Mouse (Mus musculus): ENCODE measurements around the gene Bcl9. TPM values are rescaled to one million over a fixed set of nuclear protein-coding genes. Genes with fewer than 3 reads are reported as not detected.

Gene Bcl9
- polyA plus RNA-seq, 1 experiment from 2014 or later: 31.4 TPM

DNA sequence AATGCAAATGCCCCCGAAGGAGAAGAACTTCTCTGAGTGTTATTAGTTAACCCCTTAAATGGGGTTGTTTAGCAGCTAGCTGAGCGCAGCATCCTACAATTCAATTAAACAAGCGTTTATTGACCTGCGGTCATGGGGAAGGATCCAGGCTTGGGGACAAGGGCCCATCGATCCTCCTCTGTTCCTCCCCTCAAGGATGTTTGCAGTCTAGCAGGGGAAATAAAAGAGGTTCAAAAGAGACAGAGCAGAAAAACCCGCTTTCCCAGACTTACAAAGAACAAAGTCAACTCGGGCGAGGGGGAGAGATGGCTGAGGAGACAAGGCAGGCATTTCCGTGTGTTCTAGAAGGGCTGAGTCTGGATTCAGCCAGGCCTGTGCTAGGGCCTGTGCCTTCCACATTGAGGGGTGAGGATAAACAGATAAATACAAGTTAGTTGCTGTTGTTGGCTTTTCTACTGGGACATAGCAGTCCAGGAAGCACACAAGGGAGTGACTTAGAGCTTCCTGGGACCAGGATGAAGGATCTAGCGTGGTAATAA lies 55.0 kb downstream of the Bcl9 start:
- Histone ChIP-seq H3K9ac (ENCODE audit: low read length) (no peak overlapping the region), H3K9me3 (replicated peaks; ENCODE audit: control insufficient read depth, low read length) (no peaks in the 10 kb centered on the region), H3K4me3 (ENCODE audit: low read length) (no peak overlapping the region), H3K36me3 (ENCODE audit: control insufficient read depth, insufficient read depth) (no peaks in the 10 kb centered on the region), H3K27me3 (ENCODE audit: control insufficient read depth, insufficient read depth, low read length) (no peaks in the 10 kb centered on the region), H3K4me1 (ENCODE audit: control insufficient read depth, insufficient read depth, low read length) (peaks cover 5% of the 10 kb centered on the region), H3K27ac (ENCODE audit: low read length) (no peak overlapping the region), H3K4me2 (ENCODE audit: low read depth, low read length) (no peak overlapping the region)
- no peak for ATAC-seq (replicated peaks; ENCODE audit: extremely low read depth, insufficient read depth, low FRiP score)
- WGBS: 79% methylated on average over 10 of the region's 10 CpGs

DNA sequence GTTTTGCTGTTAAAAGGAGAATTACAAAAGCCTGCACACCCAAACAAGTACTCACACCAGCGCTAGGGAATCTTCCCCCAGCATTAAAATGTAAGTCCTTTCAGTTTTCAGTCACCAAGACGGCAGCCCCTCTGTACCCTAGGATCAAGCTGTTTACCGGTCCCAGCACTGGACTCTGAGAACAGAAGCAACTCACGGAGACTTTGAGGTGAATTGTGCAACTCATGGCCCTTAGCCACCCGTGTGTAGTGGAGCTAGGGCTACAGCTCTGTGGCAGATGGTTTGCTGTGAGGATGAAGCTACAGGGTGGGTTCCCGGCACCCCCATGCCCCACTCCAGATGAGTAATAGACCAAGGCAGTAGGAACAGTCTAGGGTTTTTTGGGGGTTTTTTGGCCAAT lies 55.9 kb downstream of the Bcl9 start:
- no peaks in the 10 kb centered on the region for H3K36me3 ChIP-seq (ENCODE audit: control insufficient read depth, insufficient read depth)
- WGBS: 73% methylated on average over 6 of the region's 6 CpGs
- no peak for ATAC-seq (replicated peaks; ENCODE audit: extremely low read depth, insufficient read depth, low FRiP score)
- H3K4me3 ChIP-seq (ENCODE audit: low read length): no peak overlapping the region
- H3K27ac ChIP-seq (ENCODE audit: low read length): no peak overlapping the region
- no peak overlapping the region for H3K9ac ChIP-seq (ENCODE audit: low read length)
- H3K4me1 ChIP-seq (ENCODE audit: control insufficient read depth, insufficient read depth, low read length): peaks cover 10% of the 10 kb centered on the region
- no peaks in the 10 kb centered on the region for H3K27me3 ChIP-seq (ENCODE audit: control insufficient read depth, insufficient read depth, low read length)
- H3K9me3 ChIP-seq (replicated peaks; ENCODE audit: control insufficient read depth, low read length): no peaks in the 10 kb centered on the region
- H3K4me2 ChIP-seq (ENCODE audit: low read depth, low read length): no peak overlapping the region

DNA sequence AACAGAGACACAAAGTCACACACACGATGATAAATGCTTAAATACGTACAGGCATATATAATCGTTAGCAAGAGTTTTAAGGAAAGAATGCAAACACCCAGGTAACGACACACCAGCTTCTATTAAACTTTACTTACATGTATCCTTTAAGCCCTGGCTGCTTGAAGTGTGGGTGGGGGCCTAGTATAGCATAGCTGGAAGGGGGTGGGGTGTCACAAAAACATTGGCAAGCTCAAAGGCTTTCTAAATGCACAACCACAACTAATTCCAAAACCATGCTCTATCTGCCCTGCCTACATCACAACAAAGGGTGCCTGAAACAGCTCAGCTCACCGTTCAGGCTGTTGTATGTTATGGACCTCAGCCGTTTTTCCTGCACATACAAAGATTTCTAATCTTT lies 57.9 kb downstream of the Bcl9 start:
- ATAC-seq (replicated peaks; ENCODE audit: extremely low read depth, insufficient read depth, low FRiP score): no peak
- H3K9ac ChIP-seq (ENCODE audit: low read length): no peak overlapping the region
- 91% methylated on average over 6 of the region's 6 CpGs for WGBS
- peaks cover 20% of the 10 kb centered on the region for H3K4me1 ChIP-seq (ENCODE audit: control insufficient read depth, insufficient read depth, low read length)
- no peak overlapping the region for H3K4me2 ChIP-seq (ENCODE audit: low read depth, low read length)
- H3K27me3 ChIP-seq (ENCODE audit: control insufficient read depth, insufficient read depth, low read length): no peaks in the 10 kb centered on the region
- H3K27ac ChIP-seq (ENCODE audit: low read length): no peak overlapping the region
- H3K4me3 ChIP-seq (ENCODE audit: low read length): no peak overlapping the region
- H3K9me3 ChIP-seq (replicated peaks; ENCODE audit: control insufficient read depth, low read length): no peaks in the 10 kb centered on the region
- no peaks in the 10 kb centered on the region for H3K36me3 ChIP-seq (ENCODE audit: control insufficient read depth, insufficient read depth)

DNA sequence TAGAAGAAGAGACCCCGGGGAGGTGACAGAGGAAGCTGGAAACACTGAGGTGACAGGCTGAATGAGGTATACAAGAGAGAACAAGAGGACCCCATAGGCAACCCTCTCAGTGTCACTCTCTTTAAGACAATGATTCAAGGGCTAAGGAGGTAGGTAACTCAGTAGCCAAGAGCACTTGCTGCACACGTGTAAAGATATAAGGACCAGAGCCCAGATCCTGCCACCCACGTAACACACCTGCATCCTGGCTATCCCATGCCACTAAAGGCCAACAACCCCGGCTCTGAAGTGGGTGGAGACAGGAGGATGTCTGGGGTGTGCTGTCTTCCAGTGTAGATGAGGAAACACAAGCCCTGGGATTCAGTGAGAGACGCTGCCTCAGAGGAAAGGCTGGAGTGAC lies 58.4 kb downstream of the Bcl9 start:
- H3K9me3 ChIP-seq (replicated peaks; ENCODE audit: control insufficient read depth, low read length): no peaks in the 10 kb centered on the region
- no peaks in the 10 kb centered on the region for H3K27me3 ChIP-seq (ENCODE audit: control insufficient read depth, insufficient read depth, low read length)
- ATAC-seq (replicated peaks; ENCODE audit: extremely low read depth, insufficient read depth, low FRiP score): no peak
- H3K36me3 ChIP-seq (ENCODE audit: control insufficient read depth, insufficient read depth): no peaks in the 10 kb centered on the region
- no peak overlapping the region for H3K4me3 ChIP-seq (ENCODE audit: low read length)
- no peak overlapping the region for H3K27ac ChIP-seq (ENCODE audit: low read length)
- no peak overlapping the region for H3K9ac ChIP-seq (ENCODE audit: low read length)
- WGBS: 81% methylated on average over 5 of the region's 5 CpGs
- peaks cover 20% of the 10 kb centered on the region for H3K4me1 ChIP-seq (ENCODE audit: control insufficient read depth, insufficient read depth, low read length)
- H3K4me2 ChIP-seq (ENCODE audit: low read depth, low read length): no peak overlapping the region

DNA sequence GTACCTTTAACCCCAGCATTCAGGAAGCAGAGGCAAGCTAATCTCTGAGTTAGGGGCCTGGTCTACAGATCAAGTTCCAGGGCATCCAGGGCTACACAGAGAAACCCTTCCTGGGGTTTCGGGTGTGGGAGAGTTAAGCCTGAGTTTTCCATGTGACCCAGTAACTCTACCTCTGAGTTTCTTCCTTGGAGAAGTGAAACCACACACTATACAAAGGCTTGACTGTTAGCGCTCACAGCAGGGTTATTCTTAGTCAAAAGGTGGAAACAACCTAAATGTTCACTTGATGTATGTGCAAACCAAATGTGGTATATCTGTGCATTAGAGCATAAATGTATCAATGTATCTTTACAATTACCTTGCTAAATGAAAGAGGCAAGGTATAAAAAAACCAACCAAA lies 59.2 kb downstream of the Bcl9 start:
- Histone ChIP-seq H3K4me3 (ENCODE audit: low read length) (no peak overlapping the region), H3K27me3 (ENCODE audit: control insufficient read depth, insufficient read depth, low read length) (no peaks in the 10 kb centered on the region), H3K36me3 (ENCODE audit: control insufficient read depth, insufficient read depth) (no peaks in the 10 kb centered on the region), H3K4me2 (ENCODE audit: low read depth, low read length) (no peak overlapping the region), H3K4me1 (ENCODE audit: control insufficient read depth, insufficient read depth, low read length) (peaks cover 20% of the 10 kb centered on the region), H3K9ac (ENCODE audit: low read length) (no peak overlapping the region), H3K27ac (ENCODE audit: low read length) (no peak overlapping the region), H3K9me3 (replicated peaks; ENCODE audit: control insufficient read depth, low read length) (no peaks in the 10 kb centered on the region)
- ATAC-seq (replicated peaks; ENCODE audit: extremely low read depth, insufficient read depth, low FRiP score): no peak
- WGBS: 81% methylated on average over 2 of the region's 2 CpGs

DNA sequence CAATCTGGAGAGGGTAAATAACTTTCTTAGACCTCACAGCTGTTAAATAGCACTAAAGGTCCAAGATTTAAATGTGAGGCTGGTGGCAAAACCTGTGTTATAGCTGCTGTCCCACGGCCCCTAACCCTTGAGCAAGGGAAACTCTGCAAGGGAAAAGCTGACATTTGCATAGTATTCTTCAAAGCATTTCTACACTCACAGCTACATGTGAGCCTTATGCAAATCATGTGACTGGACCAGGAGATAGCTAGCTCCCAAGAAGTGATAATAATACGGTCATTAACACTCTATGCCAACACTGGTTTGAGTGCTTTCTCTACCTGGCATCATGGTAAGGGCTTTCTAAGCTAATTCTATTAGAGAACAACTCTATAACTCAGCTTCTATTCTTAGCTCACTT lies 60.3 kb downstream of the Bcl9 start:
- no peaks in the 10 kb centered on the region for H3K9me3 ChIP-seq (replicated peaks; ENCODE audit: control insufficient read depth, low read length)
- no peaks in the 10 kb centered on the region for H3K36me3 ChIP-seq (ENCODE audit: control insufficient read depth, insufficient read depth)
- 57% methylated on average over 2 of the region's 2 CpGs for WGBS
- H3K4me3 ChIP-seq (ENCODE audit: low read length): no peak overlapping the region
- peaks cover 18% of the 10 kb centered on the region for H3K4me1 ChIP-seq (ENCODE audit: control insufficient read depth, insufficient read depth, low read length)
- H3K27ac ChIP-seq (ENCODE audit: low read length): peak overlapping the region; percentile 58
- no peak for ATAC-seq (replicated peaks; ENCODE audit: extremely low read depth, insufficient read depth, low FRiP score)
- H3K9ac ChIP-seq (ENCODE audit: low read length): no peak overlapping the region
- no peaks in the 10 kb centered on the region for H3K27me3 ChIP-seq (ENCODE audit: control insufficient read depth, insufficient read depth, low read length)
- no peak overlapping the region for H3K4me2 ChIP-seq (ENCODE audit: low read depth, low read length)

DNA sequence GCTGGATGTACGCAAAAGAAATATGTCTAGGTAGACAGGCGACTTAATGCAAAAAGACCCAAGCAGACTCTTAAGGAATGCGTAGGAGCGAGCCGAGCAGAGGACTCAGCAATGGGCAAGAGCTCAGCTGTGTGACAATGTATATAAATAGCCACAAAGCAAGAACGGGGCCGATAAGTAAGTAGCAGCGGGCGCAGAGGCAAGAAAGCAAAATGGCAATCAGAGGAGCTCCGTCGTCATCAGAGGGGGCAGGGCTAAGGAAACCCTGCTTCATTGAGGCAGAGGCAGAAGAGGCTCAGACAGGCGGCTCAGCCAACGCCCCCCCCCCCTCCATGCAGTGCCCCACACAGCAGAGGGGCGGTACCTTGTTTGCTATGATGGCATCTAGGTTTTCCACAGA lies 62.9 kb downstream of the Bcl9 start:
- peak overlapping the region; percentile 40 for H3K4me3 ChIP-seq (ENCODE audit: low read length)
- H3K36me3 ChIP-seq (ENCODE audit: control insufficient read depth, insufficient read depth): no peaks in the 10 kb centered on the region
- H3K4me1 ChIP-seq (ENCODE audit: control insufficient read depth, insufficient read depth, low read length): peaks cover 22% of the 10 kb centered on the region
- H3K27me3 ChIP-seq (ENCODE audit: control insufficient read depth, insufficient read depth, low read length): no peaks in the 10 kb centered on the region
- peak; percentile 62; the same call in 1 of the 2 replicates for ATAC-seq (replicated peaks; ENCODE audit: extremely low read depth, insufficient read depth, low FRiP score)
- 39% methylated on average over 14 of the region's 14 CpGs for WGBS
- no peaks in the 10 kb centered on the region for H3K9me3 ChIP-seq (replicated peaks; ENCODE audit: control insufficient read depth, low read length)
- H3K4me2 ChIP-seq (ENCODE audit: low read depth, low read length): peak overlapping the region; percentile 63
- peak overlapping the region; percentile 61 for H3K9ac ChIP-seq (ENCODE audit: low read length)
- H3K27ac ChIP-seq (ENCODE audit: low read length): peak overlapping the region; percentile 89

DNA sequence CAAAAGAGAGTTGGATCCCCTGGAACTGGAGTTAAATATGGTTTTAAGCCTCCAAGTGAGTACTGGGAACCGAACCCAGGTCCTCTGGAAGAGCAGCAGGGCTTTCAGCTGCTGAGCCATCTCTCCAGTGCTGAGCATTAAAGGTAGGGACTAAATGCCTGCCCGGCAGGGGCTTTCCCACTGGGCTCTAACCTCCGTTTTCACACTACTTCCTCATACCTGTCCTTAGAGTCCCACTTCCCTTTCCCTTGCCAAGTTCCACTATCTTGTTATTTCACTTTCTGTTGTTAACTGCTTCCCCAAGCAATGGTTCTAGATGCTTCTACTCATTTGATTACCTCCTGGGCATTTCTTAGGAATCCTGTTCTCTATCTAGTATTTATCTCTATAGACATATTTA lies 65.4 kb downstream of the Bcl9 start:
- 72% methylated on average over 3 of the region's 3 CpGs for WGBS
- H3K9ac ChIP-seq (ENCODE audit: low read length): no peak overlapping the region

DNA sequence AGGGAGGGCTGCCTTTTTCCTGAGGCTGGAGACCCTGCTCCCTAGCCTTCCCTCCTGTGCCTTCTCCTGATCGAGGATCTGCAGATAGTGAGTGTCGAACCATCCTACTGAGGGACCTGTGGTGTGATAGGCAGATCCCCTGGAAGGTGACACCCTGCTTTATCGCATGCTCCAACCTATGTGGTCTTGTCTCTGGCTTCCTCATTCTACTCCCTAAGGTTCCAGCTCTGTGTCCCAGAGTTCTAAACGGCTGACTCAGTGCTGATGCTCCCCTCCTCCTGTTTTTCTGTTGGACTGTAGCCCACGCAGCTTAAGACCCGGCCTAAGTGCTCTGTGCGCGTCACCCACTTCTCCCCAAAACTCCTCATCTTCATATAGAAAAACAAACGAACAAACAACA lies 65.9 kb downstream of the Bcl9 start:
- Histone ChIP-seq H3K9me3 (replicated peaks; ENCODE audit: control insufficient read depth, low read length) (no peaks in the 10 kb centered on the region), H3K4me2 (ENCODE audit: low read depth, low read length) (no peak overlapping the region), H3K4me1 (ENCODE audit: control insufficient read depth, insufficient read depth, low read length) (peaks cover 20% of the 10 kb centered on the region), H3K27ac (ENCODE audit: low read length) (0 out of 2 replicates have a peak overlapping the region, but pooled peaks have one; percentile 15), H3K9ac (ENCODE audit: low read length) (no peak overlapping the region), H3K4me3 (ENCODE audit: low read length) (no peak overlapping the region), H3K36me3 (ENCODE audit: control insufficient read depth, insufficient read depth) (no peaks in the 10 kb centered on the region), H3K27me3 (ENCODE audit: control insufficient read depth, insufficient read depth, low read length) (no peaks in the 10 kb centered on the region)
- no peak for ATAC-seq (replicated peaks; ENCODE audit: extremely low read depth, insufficient read depth, low FRiP score)
- WGBS: 77% methylated on average over 9 of the region's 9 CpGs

More for the DNA sequence above, 65.4 kb downstream of the Bcl9 start:
- Histone ChIP-seq H3K36me3 (ENCODE audit: control insufficient read depth, insufficient read depth) (no peaks in the 10 kb centered on the region), H3K4me2 (ENCODE audit: low read depth, low read length) (no peak overlapping the region), H3K4me3 (ENCODE audit: low read length) (no peak overlapping the region), H3K4me1 (ENCODE audit: control insufficient read depth, insufficient read depth, low read length) (peaks cover 21% of the 10 kb centered on the region), H3K9me3 (replicated peaks; ENCODE audit: control insufficient read depth, low read length) (no peaks in the 10 kb centered on the region), H3K27ac (ENCODE audit: low read length) (0 out of 2 replicates have a peak overlapping the region, but pooled peaks have one; percentile 15), H3K27me3 (ENCODE audit: control insufficient read depth, insufficient read depth, low read length) (no peaks in the 10 kb centered on the region)
- ATAC-seq (replicated peaks; ENCODE audit: extremely low read depth, insufficient read depth, low FRiP score): no peak

All from heart, embryonic 16.5 days (tissue).